Mouse (Mus musculus): ENCODE data around the gene Rnf8.
"Not testable (repeated sequence)": the region's sequence is repeated elsewhere in the genome, so short reads cannot be mapped to it uniquely, and the experiment has no call there.

Gene Rnf8

DNA sequence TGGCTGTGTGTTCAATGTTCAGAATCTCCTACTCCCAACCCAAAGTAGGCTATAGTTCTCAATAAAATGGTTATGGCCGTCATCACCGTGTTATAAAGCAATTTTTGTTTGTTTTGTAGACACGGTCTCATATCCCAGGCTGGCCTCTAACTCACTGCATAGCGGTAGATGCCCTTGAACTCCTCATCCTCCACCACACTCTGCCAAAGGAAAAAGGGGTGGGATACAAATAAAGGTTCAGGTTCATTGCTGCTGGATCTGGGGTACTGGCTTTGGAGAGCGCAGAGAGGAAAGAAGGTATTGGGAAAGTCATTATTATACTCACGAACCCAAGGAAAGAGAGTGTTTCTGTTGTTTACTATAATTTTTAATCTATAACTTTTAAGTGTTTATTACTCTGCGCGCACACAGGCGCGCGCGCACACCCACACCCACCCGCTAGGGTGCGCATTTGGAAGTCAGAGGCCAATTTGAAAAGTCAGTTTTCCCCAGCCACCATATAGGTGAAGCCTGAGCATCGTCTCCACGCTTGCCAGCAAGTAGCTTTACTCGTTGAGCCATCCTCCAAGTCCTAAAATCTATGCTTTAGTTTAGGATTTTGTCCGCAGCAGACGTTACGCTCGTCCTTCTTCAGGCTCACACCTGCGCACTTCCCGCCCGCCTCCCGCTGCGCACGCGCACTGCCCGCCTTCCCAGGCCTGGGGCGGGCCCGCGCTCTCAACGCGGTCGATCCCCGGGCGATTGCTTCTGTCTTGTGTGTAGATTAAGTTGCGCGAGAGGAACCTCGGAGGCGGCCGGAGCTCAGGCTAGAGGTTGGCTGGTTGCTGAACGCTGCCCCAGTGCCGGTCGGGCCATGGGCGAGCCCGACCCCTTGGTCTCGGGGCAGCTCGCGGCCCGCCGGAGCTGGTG is at the start of gene Rnf8, which contains the start of gene Gm28043:
TSS of gene Rnf8 (plus strand) at position 676 of the 909 bp plus-strand sequence.
TSS of gene Gm28043 (plus strand) at position 762 of the 909 bp plus-strand sequence.
- DNase-seq, result peak; percentile 96

DNA sequence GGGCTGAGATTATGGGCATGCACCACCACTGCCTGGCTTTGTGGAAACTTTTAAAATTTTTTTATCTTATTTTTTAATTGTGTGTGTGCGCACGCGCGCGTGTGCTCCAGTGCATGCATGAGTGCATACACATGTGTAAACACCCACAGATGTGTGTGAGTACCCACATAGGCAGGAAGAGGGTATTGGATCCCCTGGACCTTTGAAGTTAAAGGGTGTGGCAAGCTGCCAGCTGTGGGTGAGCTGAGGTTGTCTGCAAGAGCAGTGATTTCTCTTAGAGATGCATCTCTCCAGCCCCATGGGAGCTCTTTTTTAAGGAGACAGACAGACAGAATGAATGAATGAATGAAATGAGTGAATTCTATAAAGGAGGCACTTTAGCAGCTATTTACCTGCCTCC is 49.1 kb upstream of the Rnf8 start:
- no peak for DNase-seq

DNA sequence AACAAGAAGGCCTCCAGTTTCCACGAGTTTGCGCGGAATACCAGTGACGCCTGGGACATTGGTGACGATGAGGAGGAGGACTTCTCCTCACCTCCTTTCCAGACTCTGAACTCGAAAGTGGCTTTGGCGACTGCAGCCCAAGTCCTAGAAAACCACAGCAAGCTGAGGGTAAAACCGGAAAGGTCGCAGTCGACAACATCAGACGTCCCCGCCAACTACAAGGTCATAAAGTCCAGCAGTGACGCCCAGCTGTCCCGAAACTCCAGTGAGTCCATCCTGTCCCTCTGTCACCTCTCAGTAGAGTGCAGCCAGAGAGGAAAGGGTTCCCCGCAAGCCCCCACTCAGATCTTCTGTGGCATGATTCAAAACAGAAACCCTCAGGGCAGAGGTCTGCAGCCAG is 46.2 kb upstream of the Rnf8 start:
- DNase-seq, result peak; percentile 22

DNA sequence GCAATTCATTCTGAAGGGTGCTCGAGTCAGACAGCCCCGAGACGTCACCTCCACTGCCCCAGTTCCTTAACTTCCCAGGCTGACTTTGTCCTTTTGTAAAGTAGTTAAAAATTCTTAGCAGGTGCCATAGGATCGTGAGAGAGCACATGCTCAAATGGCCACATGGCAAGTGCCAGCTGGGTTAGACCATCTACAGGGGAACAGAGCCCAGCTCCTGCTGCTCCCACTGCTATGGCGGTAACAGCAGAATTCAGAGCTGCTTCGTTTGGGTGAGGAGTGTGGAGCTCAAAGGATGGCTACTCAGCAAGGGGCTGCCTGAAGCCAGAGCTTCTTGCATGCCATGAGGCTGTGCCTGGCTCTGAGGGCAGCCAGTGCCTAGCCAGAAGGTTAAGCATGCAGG is 44.8 kb upstream of the Rnf8 start:
- no peak for DNase-seq

GRCm38 (mm10) chr17:29579579-29580126 is 34.9 kb upstream of the Rnf8 start:
- DNase-seq, result peak; percentile 30

DNA sequence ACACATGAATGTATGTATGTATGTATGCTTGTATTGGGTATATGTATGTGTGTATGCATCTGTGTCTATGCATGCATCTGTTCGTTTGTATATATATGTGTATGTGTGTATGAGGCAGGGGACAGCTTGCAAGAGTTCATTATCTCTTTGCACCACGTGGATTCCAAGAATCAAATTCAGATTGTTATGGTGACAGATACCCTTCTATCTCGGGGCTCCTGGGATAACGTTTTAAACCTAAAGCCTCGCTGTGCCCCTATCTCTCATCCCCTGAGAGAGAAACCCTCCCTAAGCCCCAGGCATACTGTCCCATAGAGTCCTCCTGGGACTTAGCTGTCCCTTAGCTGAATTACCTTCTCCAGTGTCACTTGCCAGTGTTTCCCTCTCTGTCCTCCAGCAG is 31.0 kb upstream of the Rnf8 start:
- DNase-seq, result no peak

DNA sequence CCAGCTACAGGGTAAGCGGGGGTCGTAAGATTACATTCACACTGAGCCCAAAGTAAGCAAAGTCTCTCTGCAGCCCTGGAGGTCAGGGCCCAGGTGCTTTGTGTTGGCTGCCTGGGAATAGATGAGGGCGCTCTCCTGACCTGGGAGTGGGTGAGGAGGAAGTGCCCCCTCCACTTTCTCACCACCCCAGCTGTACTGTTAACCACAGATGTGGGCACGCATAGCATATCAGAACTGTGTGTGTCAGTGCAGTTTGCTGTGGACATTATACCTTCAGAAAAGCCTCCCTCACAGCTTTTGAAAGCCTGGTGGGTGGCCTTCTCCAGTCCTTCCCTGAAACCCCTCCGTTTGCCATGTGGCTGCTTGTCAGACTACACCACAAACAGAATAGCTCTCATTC is 30.3 kb upstream of the Rnf8 start:
- DNase-seq, result no peak

DNA sequence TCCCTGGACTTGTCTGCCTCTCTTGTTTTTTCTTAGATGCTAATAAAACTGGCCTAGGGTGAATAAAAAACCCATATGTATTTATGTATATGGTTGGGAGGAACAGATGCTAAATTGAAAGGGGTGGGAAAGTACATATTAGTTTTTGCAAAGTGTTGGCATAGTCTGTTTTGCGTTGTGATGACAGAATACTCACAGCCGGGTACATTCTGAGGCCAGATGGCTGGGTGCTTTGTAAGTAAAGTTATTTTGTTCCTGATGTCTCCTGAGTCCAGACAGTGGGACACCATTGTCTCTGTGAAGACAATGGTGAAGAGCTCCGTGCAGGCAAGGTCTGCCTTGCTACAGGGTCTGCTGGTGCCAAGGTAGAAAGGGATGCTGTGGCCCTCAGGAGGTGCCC is 29.9 kb upstream of the Rnf8 start:
- DNase-seq, result no peak

- DNase-seq, result no peak
These were observed 29.1 kb upstream of the Rnf8 start for GRCm38 (mm10) chr17:29585446-29585845.

DNA sequence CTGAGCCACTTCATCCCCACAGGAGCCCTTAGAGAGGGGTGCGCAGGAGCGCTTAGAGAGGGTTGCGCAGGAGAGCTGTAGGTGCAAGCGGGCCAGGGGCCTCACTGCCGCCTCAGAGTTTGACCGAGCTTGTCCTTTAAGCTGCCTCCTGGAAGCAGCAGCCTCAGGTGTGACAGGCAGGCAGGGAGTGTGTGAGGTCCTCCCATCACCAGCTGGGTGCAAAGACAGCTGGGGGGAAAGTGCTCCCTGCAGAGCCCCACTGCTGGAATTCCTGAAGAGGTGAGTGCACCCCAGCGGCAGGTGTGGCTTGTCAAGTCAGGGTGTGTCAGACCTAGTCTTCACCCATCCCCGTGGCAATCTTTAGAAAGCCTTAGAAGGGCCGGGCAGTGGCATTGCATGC is 27.7 kb upstream of the Rnf8 start:
- DNase-seq, result no peak

- no peak for DNase-seq
These were observed 25.2 kb upstream of the Rnf8 start for GRCm38 (mm10) chr17:29589221-29589898.

GRCm38 (mm10) chr17:29595891-29596770 is 18.5 kb upstream of the Rnf8 start:
- no peak for DNase-seq

GRCm38 (mm10) chr17:29596771-29597132 is 17.8 kb upstream of the Rnf8 start:
- no peak for DNase-seq

DNA sequence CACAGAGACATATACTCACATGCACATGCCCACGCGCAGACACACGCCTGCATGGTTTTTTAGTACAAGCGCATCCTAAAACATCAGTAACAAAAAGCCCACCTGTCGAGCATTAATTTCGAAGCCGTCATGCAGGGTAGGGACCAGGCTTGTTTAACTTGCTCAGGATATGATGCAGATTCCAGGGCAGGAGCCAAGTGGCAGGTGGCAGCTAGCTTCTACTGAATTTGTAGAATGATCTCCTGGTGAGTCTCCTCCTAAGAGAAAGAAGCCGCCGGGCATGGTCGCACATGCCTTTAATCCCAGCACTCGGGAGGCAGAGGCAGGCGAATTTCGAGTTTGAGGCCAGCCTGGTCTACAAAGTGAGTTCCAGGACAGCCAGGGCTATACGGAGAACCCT is 15.5 kb upstream of the Rnf8 start:
- DNase-seq, result no peak

DNA sequence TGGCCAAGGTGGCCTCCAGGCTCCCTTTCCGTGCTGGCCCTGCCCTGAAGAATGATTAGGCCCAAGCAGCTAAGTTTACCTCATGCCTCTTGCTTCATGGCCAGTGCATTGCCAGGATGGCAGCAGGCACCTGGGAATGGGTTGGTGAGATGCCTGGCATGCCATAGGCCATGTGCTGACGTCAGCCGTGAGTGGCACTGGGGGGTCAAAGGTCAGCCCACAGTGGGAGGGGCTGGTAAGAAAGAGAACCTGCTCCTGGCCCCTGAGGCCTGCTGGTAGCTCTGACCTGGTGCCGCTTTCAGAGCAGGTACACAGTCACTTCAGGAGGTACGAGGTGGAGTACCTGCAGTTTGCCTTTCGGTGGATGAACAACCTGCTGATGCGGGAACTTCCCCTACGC is 15.1 kb upstream of the Rnf8 start:
- no peak for DNase-seq

DNA sequence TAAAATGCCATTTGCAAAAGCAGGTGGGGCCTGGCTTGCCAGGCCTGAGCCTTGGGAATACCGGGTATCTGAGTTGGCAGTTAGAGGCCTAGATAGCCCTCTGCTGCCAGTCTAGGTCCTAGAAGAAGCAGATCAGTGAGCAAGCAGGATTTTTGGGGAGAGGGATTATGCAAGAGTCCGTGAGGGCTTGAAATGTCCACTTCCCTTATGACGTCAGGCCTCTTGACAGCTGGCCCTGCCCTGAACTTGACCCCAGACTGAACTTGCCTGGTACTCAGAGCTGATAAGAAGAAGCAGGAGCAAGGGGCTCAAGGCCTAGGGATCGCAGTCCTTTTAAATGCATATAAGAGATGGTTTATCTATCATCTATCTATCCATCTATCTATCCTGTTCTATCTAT is 13.2 kb upstream of the Rnf8 start:
- no peak for DNase-seq

DNA sequence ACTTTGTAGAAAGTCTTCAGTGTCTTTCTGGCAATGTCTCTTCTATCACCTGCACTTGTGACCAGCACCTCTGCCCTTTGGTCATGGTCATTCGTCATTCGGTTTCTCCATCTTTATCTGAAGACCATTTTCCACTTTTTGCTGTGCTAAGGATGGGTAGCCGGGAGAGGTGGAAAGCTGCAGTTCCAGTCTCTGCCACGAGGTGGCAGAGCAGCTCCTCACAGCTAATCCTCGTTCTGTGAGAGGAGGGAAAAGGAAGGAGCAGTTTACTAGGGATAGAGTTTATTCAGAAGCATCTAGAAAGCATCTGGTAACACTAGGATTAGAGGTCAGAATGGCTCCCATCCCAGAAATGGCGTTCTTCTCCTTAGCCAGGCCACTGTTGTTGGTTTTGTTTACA is 11.3 kb upstream of the Rnf8 start:
- DNase-seq, result peak; percentile 81

DNA sequence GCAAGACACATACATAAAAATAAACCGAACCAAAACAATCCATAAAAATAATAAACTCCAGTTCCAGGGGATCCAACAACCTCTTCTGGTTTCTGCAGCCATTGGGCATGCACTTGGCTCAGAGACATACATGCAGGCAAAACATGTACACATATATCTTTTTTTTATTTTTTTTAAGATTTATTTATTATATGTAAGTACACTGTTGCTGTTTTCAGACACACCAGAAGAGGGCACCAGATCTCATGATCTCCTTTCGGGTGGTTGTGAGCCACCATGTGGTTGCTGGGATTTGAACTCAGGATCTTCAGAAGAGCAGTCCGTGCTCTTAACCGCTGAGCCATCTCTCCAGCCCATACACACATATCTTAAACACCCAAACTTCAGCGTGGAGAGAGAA is 1.1 kb upstream of the Rnf8 start:
- DNase-seq, result not testable (repeated sequence)

GRCm38 (mm10) chr17:29615024-29615551 is 498 bp downstream of the Rnf8 start:
- DNase-seq, result no peak

GRCm38 (mm10) chr17:29615616-29616015 is 1.0 kb downstream of the Rnf8 start:
- DNase-seq, result no peak

DNA sequence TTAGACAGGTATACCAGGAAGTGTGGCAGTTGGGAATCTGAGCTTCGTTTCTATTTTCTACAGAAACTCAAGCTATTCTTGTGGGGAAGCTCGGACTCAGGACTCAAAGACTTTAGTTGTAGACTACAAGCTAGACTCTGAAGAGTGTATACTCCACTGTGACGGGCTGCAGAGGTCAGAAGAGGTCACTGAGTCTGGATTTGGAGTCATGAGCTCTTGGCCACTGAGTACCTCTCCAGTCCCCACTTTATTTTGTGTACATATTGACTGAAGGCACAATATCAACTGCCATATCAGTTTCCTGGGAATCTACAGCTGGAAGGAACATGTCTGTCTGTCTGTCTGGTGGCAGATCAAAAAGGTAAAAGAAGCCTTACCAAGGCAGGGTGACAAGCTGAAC is 4.6 kb downstream of the Rnf8 start:
- DNase-seq, result no peak

DNA sequence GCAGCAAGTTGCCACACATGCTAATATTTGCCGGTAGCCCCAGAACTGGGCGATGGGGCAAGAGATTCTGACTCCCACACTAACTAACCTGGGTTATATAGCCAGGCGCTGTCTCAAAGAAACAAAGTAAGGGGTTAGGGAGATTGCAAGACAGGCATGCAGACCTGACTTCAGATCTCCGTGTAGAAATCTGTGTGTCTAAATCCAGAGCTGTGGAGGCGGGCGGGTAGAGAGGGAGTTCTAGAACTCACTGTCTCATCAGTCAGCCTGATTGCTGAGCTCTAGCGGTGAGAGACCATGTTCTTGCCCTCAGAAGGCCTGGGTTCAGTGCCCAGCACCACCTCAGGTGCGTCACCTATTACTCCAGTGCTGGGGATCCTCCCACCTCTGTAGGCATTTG is 8.9 kb downstream of the Rnf8 start:
- DNase-seq, result no peak

DNA sequence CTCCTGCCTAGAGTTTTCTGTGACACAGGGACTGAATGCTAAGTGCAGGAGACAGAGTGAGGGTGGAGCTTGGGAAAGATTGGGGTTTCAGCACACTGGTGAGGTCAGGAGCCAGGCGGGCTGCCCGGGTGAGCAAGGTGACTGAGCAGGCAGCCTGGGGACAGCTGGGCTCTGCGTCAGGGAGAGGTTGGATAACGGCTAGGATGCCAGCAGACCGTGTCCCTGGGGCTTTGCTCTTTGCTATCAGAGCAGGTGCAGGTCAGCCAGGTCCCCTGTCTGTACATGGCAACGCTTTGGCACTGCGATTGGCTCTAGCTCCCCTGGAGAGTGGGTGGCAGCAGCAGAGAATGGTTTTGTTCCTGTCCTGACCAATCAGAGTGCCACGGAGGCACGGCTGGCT is 12.7 kb downstream of the Rnf8 start:
- no peak for DNase-seq

All from kidney, postnatal 14 days (tissue).